15 mouse cellular contexts compared by ENCODE assay signal in the genomic region with DNA sequence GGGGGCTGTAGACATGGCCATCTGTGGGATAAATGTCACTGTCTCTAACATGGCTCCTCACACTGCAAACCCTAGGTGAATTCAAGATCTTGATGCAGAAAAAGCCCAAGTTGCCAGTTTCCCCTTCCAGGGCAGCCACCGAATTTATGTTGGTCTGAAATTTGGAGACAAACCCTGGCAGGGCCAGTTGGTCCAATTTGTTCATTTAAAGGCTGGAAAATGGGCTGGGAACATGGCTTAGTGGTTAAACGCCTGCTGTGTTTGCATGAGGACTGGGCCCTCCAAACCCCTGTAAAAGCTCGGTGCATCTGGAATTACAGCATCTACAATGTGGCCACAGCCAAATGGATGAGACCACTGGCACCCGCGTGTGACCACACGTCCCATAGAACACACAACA.
"Had no signal": no experiment of that assay in that cellular context is flagged by ENCODE, and none has a peak within 500 bp of the region (broad histone marks: within the 10 kb centered on the region; RNA-seq: fewer than 3 reads in every experiment).

No protein-coding gene starts in this region.

- H3K9me3 ChIP-seq: neural tube, embryonic 15.5 days; stomach, embryonic 15.5 days had no signal

- H3K4me3 ChIP-seq: neural tube, embryonic 15.5 days; stomach, embryonic 15.5 days had no signal

- H3K9ac ChIP-seq: neural tube, embryonic 15.5 days; stomach, embryonic 15.5 days had no signal

- DNase-seq: retina, postnatal 1 day; right cerebral cortex, adult 18-20 months; right cerebral cortex, postnatal 14 days; right cerebral cortex, postnatal 25 days; right cerebral cortex, postnatal 4 days; spleen, adult 18-20 months; thymus, adult 18-20 months; thymus, adult 2 months; thymus, postnatal 14 days; thymus, postnatal 25 days; thymus, postnatal 36 days; thymus, postnatal 4 days had no signal

- H3K4me1 ChIP-seq: neural tube, embryonic 15.5 days; stomach, embryonic 15.5 days had no signal

- H3K4me2 ChIP-seq: neural tube, embryonic 15.5 days; stomach, embryonic 15.5 days had no signal

- H3K27me3 ChIP-seq: neural tube, embryonic 15.5 days; stomach, embryonic 15.5 days had no signal

- H3K27ac ChIP-seq: neural tube, embryonic 15.5 days; stomach, embryonic 15.5 days; stomach, postnatal 0 days had no signal
